In the genomic region with DNA sequence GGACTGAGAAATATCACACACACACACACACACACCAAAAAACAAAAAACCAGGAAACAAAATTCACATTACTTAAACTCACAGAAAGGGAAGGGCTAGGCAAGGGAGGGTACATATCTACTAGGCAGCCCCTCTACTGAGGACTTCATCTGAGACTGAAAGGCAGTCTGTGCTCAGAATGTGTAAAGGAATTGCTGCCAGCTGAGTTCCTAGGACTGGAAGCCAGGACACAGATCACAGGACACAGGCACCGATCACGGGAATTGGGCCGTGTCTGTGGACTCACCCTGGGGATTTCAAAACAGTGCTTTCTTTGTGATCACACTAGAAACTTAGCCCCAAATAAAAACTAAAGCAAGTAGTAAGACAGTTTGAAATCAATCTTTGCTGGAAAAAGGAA, we compare ENCODE assay signal across 8 mouse cellular contexts. TPM values are rescaled to one million over a fixed set of nuclear protein-coding genes. Genes with fewer than 3 reads are reported as not detected.
DNase-seq lines count a peak whose midpoint lies in the region; ATAC-seq lines count a peak whose summit lies in the region.

No protein-coding gene starts in this region.

- DNase-seq in adrenal gland, postnatal 36 days = peak; percentile 28 to 39
- no peak for DNase-seq in adrenal gland, postnatal 4 days (ENCODE audit: low spot score in 2 of 2)
- DNase-seq in right cerebral cortex, adult 18-20 months = peak; percentile 54
- DNase-seq in right cerebral cortex, postnatal 25 days = no peak
- DNase-seq in heart, postnatal 36 days = peak; percentile 63 to 67
- no peak for DNase-seq in thymus, postnatal 0 days (ENCODE audit: low spot score)
- no peak for DNase-seq in layer of hippocampus, postnatal 25 days (ENCODE audit: extremely low spot score in 1 of 2, low spot score in 1 of 2)

- H3K9me3 ChIP-seq in limb, embryonic 13.5 days = no peaks in the 10 kb centered on the region

- H3K4me3 ChIP-seq in limb, embryonic 13.5 days = no peak overlapping the region

- H3K27ac ChIP-seq in limb, embryonic 13.5 days = peak overlapping the region; percentile 69; the same call in 1 of the 2 replicates

- no peaks in the 10 kb centered on the region for H3K27me3 ChIP-seq in limb, embryonic 13.5 days

- whole genome bisulfite sequencing in limb, embryonic 13.5 days = 12% methylated on average over 3 of the region's 3 CpGs

- no peaks in the 10 kb centered on the region for H3K36me3 ChIP-seq in limb, embryonic 13.5 days

- H3K4me1 ChIP-seq in limb, embryonic 13.5 days = peaks cover 43% of the 10 kb centered on the region

- intact Hi-C loops in heart, postnatal 36 days (cut with DNase I) = loop anchor here (1.0 kb wide), 1 partner anchor 11 kb away; no protein-coding TSS in a partner anchor

- H3K4me2 ChIP-seq in limb, embryonic 13.5 days (replicated peaks) = no peak overlapping the region

- H3K9ac ChIP-seq in limb, embryonic 13.5 days = no peak overlapping the region

- ATAC-seq in limb, embryonic 13.5 days (ENCODE audit: low FRiP score, low read depth) = peak; percentile 51; the same call in 1 of the 2 replicates

RNA-seq across cellular contexts. Expression of a gene that starts 11.2 kb away (rescaled TPM):
- total RNA-seq in adrenal gland, postnatal 36 days (2021) = 10 to 100 TPM; 30.3 to 38.5 TPM
- total RNA-seq in adrenal gland, postnatal 4 days (2021) = 10 to 100 TPM; 12.1 to 20.3 TPM
- 10 to 100 TPM; 40.2 to 43.7 TPM for total RNA-seq in heart, postnatal 36 days (2021)
- 17.9 and 18.6 TPM in 2 replicates for polyA plus RNA-seq in limb, embryonic 13.5 days (2015; fragmentation: Nextera tagmentation; extraction: Ambion mirVana)
- polyA plus RNA-seq in thymus, postnatal 0 days (2015; fragmentation: Nextera tagmentation; extraction: Ambion mirVana) = 18.7 and 20.4 TPM in 2 replicates
- total RNA-seq in layer of hippocampus, postnatal 25 days (2021) = 10 to 100 TPM in 1 of 2 experiments, 1 to 10 TPM in 1; 9.9 to 15.9 TPM

Comparison
In these comparisons a context has a peak if more than half of its experiments do, and no peak if none do; other contexts are left out.
1. DNase-seq: peak in adrenal gland, postnatal 36 days (2 of 2), right cerebral cortex, adult 18-20 months (single experiment) and heart, postnatal 36 days (2 of 2); none in adrenal gland, postnatal 4 days (0 of 2), right cerebral cortex, postnatal 25 days (single experiment), thymus, postnatal 0 days (single experiment) and layer of hippocampus, postnatal 25 days (0 of 2).